Mouse (Mus musculus) kidney, embryonic 14.5 days (tissue): ENCODE measurements around the gene Hnrnpab. TPM values are rescaled to one million over a fixed set of nuclear protein-coding genes. Genes with fewer than 3 reads are reported as not detected.
A peak's percentile ranks its signal among the peaks of the same experiment; 100 is the strongest.

Source experiments
- ATAC-seq: fragments of 200-750 bp; cut with Nextera tagmentation; 2 replicates; pipeline ENCODE4 v1.8.0; 2017; ENCODE audit warnings: moderate number of reproducible peaks, mild to moderate bottlenecking, moderate TSS enrichment, moderate library complexity; ENCODE audit not compliant: low FRiP score, low TSS enrichment
- H3K27ac ChIP-seq: fragments of 300-500 bp; sonication (generic); 2 replicates; pipeline ENCODE4 v1.5.1; 2014; ENCODE audit warnings: low read depth, mild to moderate bottlenecking, low read length, moderate library complexity, mixed read lengths
- H3K27me3 ChIP-seq: fragments of 300-500 bp; sonication (generic); 2 replicates; pipeline ENCODE4 v1.6.1; 2014; ENCODE audit warnings: mild to moderate bottlenecking, low read length; ENCODE audit not compliant: control insufficient read depth, insufficient read depth
- H3K36me3 ChIP-seq: fragments of 300-500 bp; sonication (generic); 2 replicates; pipeline ENCODE4 v1.6.1; 2014; ENCODE audit warnings: low read length, mixed read lengths; ENCODE audit not compliant: control insufficient read depth, insufficient read depth
- H3K4me1 ChIP-seq: fragments of 300-500 bp; sonication (generic); 2 replicates; pipeline ENCODE4 v1.6.1; 2014; ENCODE audit warnings: low read length, mixed read lengths; ENCODE audit not compliant: control insufficient read depth, insufficient read depth
- H3K4me2 ChIP-seq: fragments of 300-500 bp; sonication (generic); replicated peaks from 2 replicates; pipeline ENCODE4 v1.6.1; 2014; ENCODE audit warnings: low read depth, mild to moderate bottlenecking, low read length
- H3K4me3 ChIP-seq: fragments of 300-500 bp; sonication (generic); 2 replicates; pipeline ENCODE4 v1.5.1; 2014; ENCODE audit warnings: mild to moderate bottlenecking, low read length
- H3K9ac ChIP-seq: fragments of 300-500 bp; sonication (generic); 2 replicates; pipeline ENCODE4 v1.6.1; 2014; ENCODE audit warnings: low read depth, mild to moderate bottlenecking, low read length, moderate library complexity
- H3K9me3 ChIP-seq: fragments of 300-500 bp; sonication (generic); 2 replicates; pipeline ENCODE4 v1.6.1; 2016; ENCODE audit warnings: low read length; ENCODE audit not compliant: control insufficient read depth
- WGBS: fragments of 180-500 bp; shearing (Covaris S2); extraction: QIAGEN DNeasy Blood & Tissue Kit; methylation state at CpG from one replicate; pipeline ENCODE4 v1.1.7; 2014; 5-methylcytosine and 5-hydroxymethylcytosine counted together
- polyA plus RNA-seq: library from polyadenylated mRNA; unstranded; fragments of >200 nt; fragmentation: Nextera tagmentation; extraction: Ambion mirVana; gene quantifications from 2 replicates; pipeline ENCODE4 v1.2.1, GENCODE M21; 2014

Gene Hnrnpab
- polyA plus RNA-seq, 1 experiment from 2014 or later: 680 TPM

DNA sequence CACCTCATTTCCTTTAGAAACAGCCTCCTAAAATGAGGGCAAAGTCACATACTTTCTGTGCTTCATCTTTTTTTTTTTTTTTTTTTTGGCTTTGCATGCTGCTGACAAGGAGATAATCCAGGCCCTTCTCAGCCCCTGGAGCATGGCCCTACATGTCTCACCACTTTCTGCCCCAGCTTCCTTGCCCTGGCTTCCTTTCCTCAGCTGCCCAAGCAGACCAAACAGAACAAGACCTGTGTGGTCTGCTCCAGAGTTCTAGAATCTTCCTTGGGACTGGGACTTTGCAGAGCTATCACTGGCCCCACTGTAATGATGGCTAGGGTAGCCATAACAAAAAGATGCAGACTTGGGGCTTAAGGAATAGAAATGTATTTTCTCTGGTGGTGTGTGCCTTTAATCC is 16.6 kb downstream of the Hnrnpab start:
- Histone ChIP-seq H3K27me3 (no peaks in the 10 kb centered on the region), H3K36me3 (peaks cover 79% of the 10 kb centered on the region), H3K9ac (no peak overlapping the region), H3K27ac (no peak overlapping the region), H3K4me1 (no peaks in the 10 kb centered on the region; the same call in 1 of the 2 replicates), H3K4me2 (no peak overlapping the region), H3K4me3 (no peak overlapping the region), H3K9me3 (no peaks in the 10 kb centered on the region)
- ATAC-seq: no peak

GRCm38 (mm10) chr11:51588833-51589232 is 17.8 kb downstream of the Hnrnpab start:
- Histone ChIP-seq H3K4me3 (no peak overlapping the region), H3K36me3 (peaks cover 70% of the 10 kb centered on the region), H3K4me1 (peaks cover 3% of the 10 kb centered on the region; the same call in 1 of the 2 replicates), H3K4me2 (no peak overlapping the region), H3K9ac (no peak overlapping the region), H3K9me3 (no peaks in the 10 kb centered on the region), H3K27ac (no peak overlapping the region), H3K27me3 (no peaks in the 10 kb centered on the region)
- no peak for ATAC-seq
- WGBS: 97% methylated on average over 3 of the region's 3 CpGs

DNA sequence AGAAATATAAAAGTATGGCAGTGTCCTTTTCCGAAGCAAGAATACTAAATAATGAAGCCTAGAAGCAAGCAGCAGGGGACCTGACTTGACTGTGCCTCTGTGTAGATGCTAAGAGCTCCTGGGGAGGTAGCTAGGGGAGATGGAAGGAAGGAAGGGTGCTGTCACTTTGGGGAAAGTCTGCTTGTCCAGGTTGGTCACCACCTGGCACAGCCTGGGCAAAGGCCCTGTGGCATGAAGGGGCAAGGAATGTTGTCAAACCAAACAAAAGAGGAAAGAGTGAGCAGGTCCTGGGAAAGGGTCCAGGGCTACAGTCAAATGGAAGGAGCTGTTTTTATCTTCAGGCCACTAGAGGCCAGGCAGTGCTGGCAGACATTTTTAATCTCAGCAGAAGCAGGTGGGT is 19.6 kb downstream of the Hnrnpab start:
- Histone ChIP-seq H3K4me2 (no peak overlapping the region), H3K9ac (no peak overlapping the region; the same call in 1 of the 2 replicates), H3K36me3 (peaks cover 53% of the 10 kb centered on the region), H3K27me3 (no peaks in the 10 kb centered on the region), H3K9me3 (no peaks in the 10 kb centered on the region), H3K4me3 (no peak overlapping the region), H3K4me1 (peaks cover 8% of the 10 kb centered on the region; the same call in 1 of the 2 replicates), H3K27ac (no peak overlapping the region)
- ATAC-seq: no peak
- 97% methylated on average over 1 of the region's 1 CpGs for WGBS

- Histone ChIP-seq H3K36me3 (peaks cover 47% of the 10 kb centered on the region), H3K4me1 (peaks cover 8% of the 10 kb centered on the region; the same call in 1 of the 2 replicates), H3K9ac (no peak overlapping the region), H3K4me2 (no peak overlapping the region), H3K4me3 (no peak overlapping the region), H3K9me3 (no peaks in the 10 kb centered on the region), H3K27ac (no peak overlapping the region), H3K27me3 (no peaks in the 10 kb centered on the region)
- ATAC-seq: no peak
- WGBS: 95% methylated on average over 13 of the region's 13 CpGs
These were observed 20.2 kb downstream of the Hnrnpab start for GRCm38 (mm10) chr11:51586411-51586810.

GRCm38 (mm10) chr11:51585608-51586252 is 20.9 kb downstream of the Hnrnpab start:
- Histone ChIP-seq H3K9ac (peak overlapping the region; percentile 81), H3K4me3 (peak overlapping the region; percentile 79), H3K36me3 (peaks cover 41% of the 10 kb centered on the region), H3K27ac (peak overlapping the region; percentile 90), H3K4me1 (peaks cover 8% of the 10 kb centered on the region; the same call in 1 of the 2 replicates), H3K27me3 (no peaks in the 10 kb centered on the region), H3K4me2 (peak overlapping the region; percentile 84), H3K9me3 (no peaks in the 10 kb centered on the region)
- 53% methylated on average over 8 of the region's 8 CpGs for WGBS
- no peak for ATAC-seq

- peaks cover 33% of the 10 kb centered on the region for H3K36me3 ChIP-seq
- peaks cover 8% of the 10 kb centered on the region; the same call in 1 of the 2 replicates for H3K4me1 ChIP-seq
- no peaks in the 10 kb centered on the region for H3K27me3 ChIP-seq
- peak within 1 kb of the TSS; percentile 81 for H3K9ac ChIP-seq
- peak within 1 kb of the TSS; percentile 84 for H3K4me2 ChIP-seq
- no peaks in the 10 kb centered on the region for H3K9me3 ChIP-seq
- peak within 1 kb of the TSS; percentile 90 for H3K27ac ChIP-seq
- peak within 1 kb of the TSS; percentile 79 for H3K4me3 ChIP-seq
- peak; percentile 95 for ATAC-seq
- WGBS: under 1% methylated on average over 58 of the region's 59 CpGs
These were observed 22.0 kb downstream of the Hnrnpab start, which contains the start of gene Phykpl for GRCm38 (mm10) chr11:51584431-51585248. Gene Phykpl (plus strand): TSS chr11:51584757.

- peak overlapping the region; percentile 84 for H3K4me2 ChIP-seq
- ATAC-seq: peak; percentile 5
- peak overlapping the region; percentile 90 for H3K27ac ChIP-seq
- H3K4me3 ChIP-seq: peak overlapping the region; percentile 79
- 14% methylated on average over 9 of the region's 9 CpGs for WGBS
- no peaks in the 10 kb centered on the region for H3K27me3 ChIP-seq
- no peaks in the 10 kb centered on the region for H3K9me3 ChIP-seq
- H3K4me1 ChIP-seq: peaks cover 8% of the 10 kb centered on the region; the same call in 1 of the 2 replicates
- peak overlapping the region; percentile 81 for H3K9ac ChIP-seq
- peaks cover 27% of the 10 kb centered on the region for H3K36me3 ChIP-seq
These were observed 22.6 kb downstream of the Hnrnpab start for GRCm38 (mm10) chr11:51584057-51584430.

DNA sequence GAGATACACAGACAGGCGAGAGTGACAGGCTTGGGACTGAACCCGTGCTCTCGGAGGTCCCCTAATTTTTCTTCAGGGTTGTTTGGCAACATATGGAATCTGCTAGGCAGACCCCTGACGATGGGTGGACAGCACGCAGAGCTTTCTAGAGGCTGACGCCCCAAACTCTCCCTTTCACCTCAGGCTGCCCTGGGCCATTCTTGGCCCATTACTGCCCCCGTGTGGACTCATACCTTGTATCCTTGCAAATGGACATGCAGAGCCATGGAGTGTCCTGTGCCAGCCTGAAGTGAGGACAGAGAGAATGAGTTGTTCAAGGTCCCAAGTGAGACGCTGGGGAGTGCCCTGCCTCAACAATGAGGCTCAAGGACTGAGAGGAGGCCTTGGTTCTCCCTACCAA is 23.9 kb downstream of the Hnrnpab start:
- no peak for ATAC-seq
- no peak overlapping the region for H3K9ac ChIP-seq
- H3K9me3 ChIP-seq: no peaks in the 10 kb centered on the region
- H3K27me3 ChIP-seq: no peaks in the 10 kb centered on the region
- H3K4me3 ChIP-seq: no peak overlapping the region
- H3K27ac ChIP-seq: no peak overlapping the region
- H3K36me3 ChIP-seq: peaks cover 15% of the 10 kb centered on the region
- H3K4me1 ChIP-seq: peaks cover 8% of the 10 kb centered on the region; the same call in 1 of the 2 replicates
- H3K4me2 ChIP-seq: no peak overlapping the region
- 23% methylated on average over 8 of the region's 8 CpGs for WGBS

GRCm38 (mm10) chr11:51579024-51579423 is 27.6 kb downstream of the Hnrnpab start:
- ATAC-seq: no peak
- Histone ChIP-seq H3K9ac (no peak overlapping the region), H3K9me3 (no peaks in the 10 kb centered on the region), H3K4me1 (peaks cover 7% of the 10 kb centered on the region; the same call in 1 of the 2 replicates), H3K4me3 (no peak overlapping the region), H3K36me3 (no peaks in the 10 kb centered on the region), H3K4me2 (no peak overlapping the region), H3K27ac (no peak overlapping the region), H3K27me3 (no peaks in the 10 kb centered on the region)
- WGBS: 80% methylated on average over 4 of the region's 4 CpGs
